Mouse (Mus musculus) intestine, embryonic 14.5 days (tissue): Measurements from ENCODE around the gene Trim34b. TPM values are rescaled to one million over a fixed set of nuclear protein-coding genes. Genes with fewer than 3 reads are reported as not detected.
"Not testable (repeated sequence)": the region's sequence is repeated elsewhere in the genome, so short reads cannot be mapped to it uniquely, and the experiment has no call there.

Experiments used
- ATAC-seq: fragments of 200-750 bp; cut with Nextera tagmentation; replicated peaks from 2 replicates; pipeline ENCODE4 v1.8.0; 2017; ENCODE audit warnings: low read depth, moderate number of reproducible peaks, moderate TSS enrichment, moderate library complexity; ENCODE audit not compliant: low FRiP score, low TSS enrichment
- DNase-seq: peaks from one replicate; pipeline ENCODE4 v3.0.0-alpha.2; 2018; ENCODE audit warnings: low spot score
- H3K27ac ChIP-seq: fragments of 300-500 bp; sonication (generic); 2 replicates; pipeline ENCODE4 v1.5.1; 2014; ENCODE audit warnings: low read depth, mild to moderate bottlenecking, control low read depth
- H3K27me3 ChIP-seq: fragments of 300-500 bp; sonication (generic); replicated peaks from 2 replicates; pipeline ENCODE4 v1.6.1; 2014; ENCODE audit warnings: low read length, control low read depth; ENCODE audit not compliant: control insufficient read depth, insufficient read depth
- H3K36me3 ChIP-seq: fragments of 300-500 bp; sonication (generic); 2 replicates; pipeline ENCODE4 v1.6.1; 2014; ENCODE audit warnings: low read length, control low read depth; ENCODE audit not compliant: control insufficient read depth, insufficient read depth
- H3K4me1 ChIP-seq: fragments of 300-500 bp; sonication (generic); replicated peaks from 2 replicates; pipeline ENCODE4 v1.6.1; 2014; ENCODE audit warnings: low read length, control low read depth, mixed read lengths; ENCODE audit not compliant: control insufficient read depth, insufficient read depth
- H3K4me2 ChIP-seq: fragments of 300-500 bp; sonication (generic); 2 replicates; pipeline ENCODE4 v1.6.1; 2014; ENCODE audit warnings: low read length
- H3K4me3 ChIP-seq: fragments of 300-500 bp; sonication (generic); 2 replicates; pipeline ENCODE4 v1.5.1; 2014; ENCODE audit warnings: low read depth, low read length, control low read depth, mixed read lengths
- H3K9ac ChIP-seq: fragments of 300-500 bp; sonication (generic); 2 replicates; pipeline ENCODE4 v1.6.1; 2014; ENCODE audit warnings: mild to moderate bottlenecking, low read length
- H3K9me3 ChIP-seq: fragments of 300-500 bp; sonication (generic); 2 replicates; pipeline ENCODE4 v1.6.1; 2016; ENCODE audit warnings: low read length, control low read depth; ENCODE audit not compliant: control insufficient read depth
- WGBS: fragments of 180-500 bp; shearing (Covaris S2); extraction: QIAGEN DNeasy Blood & Tissue Kit; methylation state at CpG from one replicate; pipeline ENCODE4 v1.1.7; 2014; 5-methylcytosine and 5-hydroxymethylcytosine counted together
- polyA plus RNA-seq: library from polyadenylated mRNA; unstranded; fragments of >200 nt; fragmentation: Nextera tagmentation; extraction: Ambion mirVana; gene quantifications from 2 replicates; pipeline ENCODE4 v1.2.1, GENCODE M21; 2014

Gene Trim34b
- polyA plus RNA-seq, 1 experiment from 2014 or later = not detected

- not testable (repeated sequence) for H3K36me3 ChIP-seq, H3K9me3 ChIP-seq, ATAC-seq, H3K4me3 ChIP-seq, H3K4me2 ChIP-seq, H3K27me3 ChIP-seq, H3K9ac ChIP-seq, DNase-seq, H3K4me1 ChIP-seq, H3K27ac ChIP-seq
- 84% methylated on average over 2 of the region's 4 CpGs for WGBS
Measured at GRCm38 (mm10) chr7:104340744-104341143, 11.5 kb downstream of the Trim34b start.

- H3K27ac ChIP-seq, H3K9ac ChIP-seq, H3K27me3 ChIP-seq, H3K9me3 ChIP-seq, DNase-seq, ATAC-seq, H3K4me1 ChIP-seq, H3K4me2 ChIP-seq, H3K4me3 ChIP-seq, H3K36me3 ChIP-seq: not testable (repeated sequence)
- WGBS = 88% methylated on average over 4 of the region's 4 CpGs
Measured at GRCm38 (mm10) chr7:104348043-104348442, 18.8 kb downstream of the Trim34b start.

GRCm38 (mm10) chr7:104352717-104353599 is 23.7 kb downstream of the Trim34b start, which contains the start of gene Trim12c:
Trim12c (minus strand) TSS chr7:104353362.
- H3K36me3 ChIP-seq = no peaks in the 10 kb centered on the region
- WGBS = 7% methylated on average over 14 of the region's 14 CpGs
- peak within 1 kb of the TSS; percentile 64 for H3K4me2 ChIP-seq
- no peaks in the 10 kb centered on the region for H3K4me1 ChIP-seq
- H3K4me3 ChIP-seq = peak within 1 kb of the TSS; percentile 46
- H3K9me3 ChIP-seq = no peaks in the 10 kb centered on the region
- peak; percentile 99 for ATAC-seq
- 0 out of 2 replicates have a peak within 1 kb of the TSS, but pooled peaks have one; percentile 33 for H3K27ac ChIP-seq
- H3K27me3 ChIP-seq = no peaks in the 10 kb centered on the region
- DNase-seq = peak; percentile 68
- peak within 1 kb of the TSS; percentile 40; the same call in 1 of the 2 replicates for H3K9ac ChIP-seq

- no peak overlapping the region for H3K27ac ChIP-seq
Measured at GRCm38 (mm10) chr7:104353600-104353967, 24.3 kb downstream of the Trim34b start.

GRCm38 (mm10) chr7:104366339-104366738 is 37.1 kb downstream of the Trim34b start:
- Histone ChIP-seq H3K9ac (no peak overlapping the region), H3K9me3 (no peaks in the 10 kb centered on the region), H3K4me1 (no peaks in the 10 kb centered on the region), H3K27ac (no peak overlapping the region), H3K4me2 (no peak overlapping the region), H3K27me3 (no peaks in the 10 kb centered on the region), H3K36me3 (no peaks in the 10 kb centered on the region), H3K4me3 (no peak overlapping the region)
- ATAC-seq (no peak), DNase-seq (no peak)

More at GRCm38 (mm10) chr7:104353600-104353967, 24.3 kb downstream of the Trim34b start:
- Histone ChIP-seq H3K4me1 (no peaks in the 10 kb centered on the region), H3K36me3 (no peaks in the 10 kb centered on the region), H3K4me2 (peak overlapping the region; percentile 18; the same call in 1 of the 2 replicates), H3K9me3 (no peaks in the 10 kb centered on the region), H3K27me3 (no peaks in the 10 kb centered on the region), H3K4me3 (peak overlapping the region; percentile 46; the same call in 1 of the 2 replicates), H3K9ac (no peak overlapping the region)
- DNase-seq (no peak), ATAC-seq (peak; percentile 58)
- 65% methylated on average over 2 of the region's 2 CpGs for WGBS

GRCm38 (mm10) chr7:104369736-104370414 is 40.6 kb downstream of the Trim34b start, which contains the start of gene Trim30b:
Trim30b (minus strand) TSS chr7:104369884.
- ATAC-seq (no peak), DNase-seq (no peak)
- H3K9ac ChIP-seq = no peak within 1 kb of the TSS
- H3K4me2 ChIP-seq = no peak within 1 kb of the TSS
- H3K4me1 ChIP-seq = no peaks in the 10 kb centered on the region
- no peak within 1 kb of the TSS for H3K27ac ChIP-seq
- H3K4me3 ChIP-seq = no peak within 1 kb of the TSS
- H3K27me3 ChIP-seq = no peaks in the 10 kb centered on the region
- 57% methylated on average over 1 of the region's 1 CpGs for WGBS
- no peaks in the 10 kb centered on the region for H3K36me3 ChIP-seq
- no peaks in the 10 kb centered on the region for H3K9me3 ChIP-seq

Other genes starting within 250 kb of the Trim34b start
- gene Olfr645, start 244.0 kb upstream of the Trim34b start, polyA plus RNA-seq = not detected in 2 replicates
- not detected in 2 replicates for gene Olfr646, start 224.6 kb upstream of the Trim34b start, polyA plus RNA-seq
- gene Ubqln5, start 199.6 kb upstream of the Trim34b start, polyA plus RNA-seq = not detected in 2 replicates
- gene Olfr643, start 192.1 kb upstream of the Trim34b start, polyA plus RNA-seq = not detected in 2 replicates
- gene Ubqln3, start 186.2 kb upstream of the Trim34b start, polyA plus RNA-seq = not detected in 2 replicates
- gene Ubqlnl, start 178.9 kb upstream of the Trim34b start, polyA plus RNA-seq = not detected in 2 replicates
- gene Olfm5, start 164.6 kb upstream of the Trim34b start, polyA plus RNA-seq = not detected in 2 replicates
- gene Olfr648, start 146.1 kb upstream of the Trim34b start, polyA plus RNA-seq = 0.32 and 0.36 TPM in 2 replicates
- gene Olfr649, start 133.5 kb upstream of the Trim34b start, polyA plus RNA-seq = not detected in 2 replicates
- 1.6 TPM in 2 replicates for gene Trim6, start 110.7 kb upstream of the Trim34b start, polyA plus RNA-seq
- gene Trim34a, start 85.0 kb upstream of the Trim34b start, polyA plus RNA-seq = 1.5 and 1.9 TPM in 2 replicates
- gene Trim5, start 41.4 kb upstream of the Trim34b start, polyA plus RNA-seq = 0.12 and 0.31 TPM in 2 replicates
- 3.7 and 5.2 TPM in 2 replicates for gene Trim12a, start 14.0 kb upstream of the Trim34b start, polyA plus RNA-seq
- gene Trim12c, start 23.9 kb downstream of the Trim34b start, polyA plus RNA-seq = 1.6 TPM in 2 replicates
- 0.09 and 0.14 TPM in 2 replicates for gene Trim30b, start 40.4 kb downstream of the Trim34b start, polyA plus RNA-seq
- gene Trim30c, start 71.4 kb downstream of the Trim34b start, polyA plus RNA-seq = 0.16 and 0.20 TPM in 2 replicates
- gene Trim30a, start 135.7 kb downstream of the Trim34b start, polyA plus RNA-seq = 1.5 TPM in 2 replicates
- gene Trim30d, start 178.4 kb downstream of the Trim34b start, polyA plus RNA-seq = 0.49 and 1.1 TPM in 2 replicates
- gene Olfr651, start 220.7 kb downstream of the Trim34b start, polyA plus RNA-seq = not detected in 2 replicates
- gene Olfr652, start 231.4 kb downstream of the Trim34b start, polyA plus RNA-seq = not detected in 2 replicates
- gene Olfr653, start 247.8 kb downstream of the Trim34b start, polyA plus RNA-seq = 0.05 TPM in 1 of 2 replicates, not detected in the other